Mouse (Mus musculus) megakaryocyte, embryonic 14.5 days (primary cell): ENCODE results near the gene Yju2.

ENCODE experiments used
- FLI1 ChIP-seq: IDR thresholded peaks from 2 replicates; pipeline ENCODE4 v1.6.1; 2012; ENCODE audit warnings: low read length, inconsistent platforms, mixed read lengths
- GATA1 ChIP-seq: IDR thresholded peaks from 3 replicates; pipeline ENCODE4 v1.6.1; 2012; ENCODE audit warnings: mixed read lengths, low read length, inconsistent platforms, borderline replicate concordance

DNA sequence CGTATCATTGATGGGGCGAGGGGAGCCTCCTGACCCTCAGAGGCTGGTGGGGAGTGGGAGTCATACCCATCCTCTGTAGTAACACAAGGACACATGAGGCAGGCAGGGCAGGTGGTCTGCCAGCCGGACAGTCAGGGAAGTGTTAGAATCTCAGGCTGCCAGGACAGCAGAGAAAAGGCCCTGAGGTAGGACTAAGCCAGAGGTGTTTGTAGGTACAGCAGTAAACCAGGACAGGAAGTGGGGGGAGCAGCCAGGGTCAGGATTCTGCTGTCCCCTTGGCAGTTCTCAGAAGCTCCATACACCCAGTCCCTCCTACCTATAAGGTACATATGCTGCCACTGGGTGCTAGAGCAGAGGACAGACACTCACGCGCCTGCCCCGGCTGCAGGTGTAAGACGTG lies 2.7 kb downstream of the Yju2 start:
- TF ChIP-seq GATA1 (no peak), FLI1 (no peak)
